Mouse (Mus musculus): Measurements from ENCODE around the gene Ssr3. TPM values are rescaled to one million over a fixed set of nuclear protein-coding genes. Genes with fewer than 3 reads are reported as not detected.

Ssr3 gene
- polyA plus RNA-seq, 1 experiment from 2014 or later = 475 TPM

- TF ChIP-seq CTCF (IDR thresholded peaks at IDR 0.05) = peak; percentile 93
- peak; percentile 15 for DNase-seq (ENCODE audit: low read depth, low spot score)
- in situ Hi-C loops (cut with MboI; ENCODE audit: low pct_unique_long_range_greater_than_20kb) = loop anchor here (10.0 kb wide), 2 partner anchors 255 to 615 kb away; no protein-coding TSS in a partner anchor
- CTCF ChIA-PET = interaction anchor here (0.8 to 2.3 kb wide), 20 partner anchors 10 to 549 kb away, joined by 3 to 8 read pairs (median 3); partner anchors contain the start of gene Ssr3
- POLR2A ChIA-PET = no interaction called here
- ATAC-seq = peak; percentile 75
- H3K27me3 ChIP-seq = no peaks in the 10 kb centered on the region
Measured at GRCm38 (mm10) chr3:65379884-65380539, 12.4 kb downstream of the Ssr3 start.

- no peak for ATAC-seq
- CTCF ChIA-PET = interaction anchor here (1.1 to 3.4 kb wide), 5 partner anchors 12 to 551 kb away, joined by 3 to 9 read pairs (median 5); no protein-coding TSS in a partner anchor
- in situ Hi-C loops (cut with MboI; ENCODE audit: low pct_unique_long_range_greater_than_20kb) = no loop called here
- DNase-seq (ENCODE audit: low read depth, low spot score) = no peak
- no peak for TF ChIP-seq CTCF (IDR thresholded peaks at IDR 0.05)
- POLR2A ChIA-PET = interaction anchor here (0.5 to 1.0 kb wide), 2 partner anchors 13 to 150 kb away, joined by 3 read pairs; partner anchors contain the start of gene Tiparp
- H3K27me3 ChIP-seq = no peaks in the 10 kb centered on the region
Measured at GRCm38 (mm10) chr3:65378724-65379123, 13.7 kb downstream of the Ssr3 start.

- no peak for DNase-seq (ENCODE audit: low read depth, low spot score)
- in situ Hi-C loops (cut with MboI; ENCODE audit: low pct_unique_long_range_greater_than_20kb) = no loop called here
- ChIA-PET CTCF (interaction anchor here (0.8 to 3.9 kb wide), 3 partner anchors 10 to 37 kb away, joined by 3 to 18 read pairs (median 3); no protein-coding TSS in a partner anchor), POLR2A (no interaction called here)
- TF ChIP-seq CTCF (IDR thresholded peaks at IDR 0.05) = no peak
- no peaks in the 10 kb centered on the region for H3K27me3 ChIP-seq
- no peak for ATAC-seq
Measured at GRCm38 (mm10) chr3:65374729-65375128, 17.7 kb downstream of the Ssr3 start.

GRCm38 (mm10) chr3:65373594-65374182, 18.7 kb downstream of the Ssr3 start:
- H3K27me3 ChIP-seq = no peaks in the 10 kb centered on the region
- DNase-seq (ENCODE audit: low read depth, low spot score) = no peak
- CTCF ChIA-PET = interaction anchor here (3.9 kb wide), 1 partner anchor 11 kb away, joined by 18 read pairs; no protein-coding TSS in a partner anchor
- in situ Hi-C loops (cut with MboI; ENCODE audit: low pct_unique_long_range_greater_than_20kb) = no loop called here
- no peak for ATAC-seq
- no peak for TF ChIP-seq CTCF (IDR thresholded peaks at IDR 0.05)
- POLR2A ChIA-PET = no interaction called here

- no peak for TF ChIP-seq CTCF (IDR thresholded peaks at IDR 0.05)
- ATAC-seq (no peak), DNase-seq (ENCODE audit: low read depth, low spot score) (no peak)
- CTCF ChIA-PET = interaction anchor here (0.9 to 3.9 kb wide), 2 partner anchors 12 to 557 kb away, joined by 3 to 18 read pairs; no protein-coding TSS in a partner anchor
- POLR2A ChIA-PET = no interaction called here
- H3K27me3 ChIP-seq = no peaks in the 10 kb centered on the region
- in situ Hi-C loops (cut with MboI; ENCODE audit: low pct_unique_long_range_greater_than_20kb) = no loop called here
Measured at GRCm38 (mm10) chr3:65372552-65372951, 19.9 kb downstream of the Ssr3 start.

GRCm38 (mm10) chr3:65367944-65368343, 24.5 kb downstream of the Ssr3 start:
- in situ Hi-C loops (cut with MboI; ENCODE audit: low pct_unique_long_range_greater_than_20kb) = no loop called here
- ATAC-seq = no peak
- POLR2A ChIA-PET = no interaction called here
- H3K27me3 ChIP-seq = no peaks in the 10 kb centered on the region
- CTCF ChIA-PET = interaction anchor here (1.5 to 2.6 kb wide), 2 partner anchors 9 to 12 kb away, joined by 4 to 8 read pairs; no protein-coding TSS in a partner anchor
- DNase-seq (ENCODE audit: low read depth, low spot score) = no peak
- no peak for TF ChIP-seq CTCF (IDR thresholded peaks at IDR 0.05)

- ChIA-PET CTCF (interaction anchor here (0.7 to 2.6 kb wide), 7 partner anchors 8 to 36 kb away, joined by 3 to 9 read pairs (median 4); no protein-coding TSS in a partner anchor), POLR2A (interaction anchor here (0.7 kb wide), 2 partner anchors 13 to 25 kb away, joined by 3 to 4 read pairs; no protein-coding TSS in a partner anchor)
- H3K27me3 ChIP-seq = no peaks in the 10 kb centered on the region
- in situ Hi-C loops (cut with MboI; ENCODE audit: low pct_unique_long_range_greater_than_20kb) = no loop called here
- no peak for TF ChIP-seq CTCF (IDR thresholded peaks at IDR 0.05)
- DNase-seq (ENCODE audit: low read depth, low spot score) = no peak
- no peak for ATAC-seq
Measured at GRCm38 (mm10) chr3:65365921-65366710, 26.3 kb downstream of the Ssr3 start.

GRCm38 (mm10) chr3:65365184-65365583, 27.2 kb downstream of the Ssr3 start:
- TF ChIP-seq CTCF (IDR thresholded peaks at IDR 0.05) = no peak
- POLR2A ChIA-PET = interaction anchor here (0.7 kb wide), 2 partner anchors 14 to 24 kb away, joined by 3 to 4 read pairs; no protein-coding TSS in a partner anchor
- no peak for DNase-seq (ENCODE audit: low read depth, low spot score)
- ATAC-seq = no peak
- no peaks in the 10 kb centered on the region for H3K27me3 ChIP-seq
- in situ Hi-C loops (cut with MboI; ENCODE audit: low pct_unique_long_range_greater_than_20kb) = no loop called here
- CTCF ChIA-PET = interaction anchor here (0.7 to 1.9 kb wide), 6 partner anchors 10 to 35 kb away, joined by 3 to 8 read pairs (median 4); no protein-coding TSS in a partner anchor

GRCm38 (mm10) chr3:65363438-65363837, 29.0 kb downstream of the Ssr3 start:
- ChIA-PET CTCF (no interaction called here), POLR2A (no interaction called here)
- no peak for ATAC-seq

More at GRCm38 (mm10) chr3:65363438-65363837, 29.0 kb downstream of the Ssr3 start:
- in situ Hi-C loops (cut with MboI; ENCODE audit: low pct_unique_long_range_greater_than_20kb) = no loop called here
- no peak for DNase-seq (ENCODE audit: low read depth, low spot score)
- no peaks in the 10 kb centered on the region for H3K27me3 ChIP-seq
- TF ChIP-seq CTCF (IDR thresholded peaks at IDR 0.05) = no peak

All from Patski (cell line).